Mouse (Mus musculus): ENCODE measurements at regions not wholly inside any gene's neighbourhood (a gene's known extent, or its start where the extent isn't known, plus 50 kb on each side); places are given as distances from the start of the nearest gene placed in this dataset.

GRCm38 (mm10) chr10:17332025-17332767, 390.8 kb upstream of the Cited2 start:
- TF ChIP-seq CTCF (conservative IDR thresholded peaks at IDR 0.05; ENCODE audit: insufficient read depth, insufficient read length, low read depth, low read length) = no peak
- no peak for TF ChIP-seq POLR2A (IDR thresholded peaks at IDR 0.05; ENCODE audit: low read depth, low read length)

All from kidney, adult 2 months (tissue).